Mouse (Mus musculus): ENCODE measurements around the gene Rnf31. TPM values are rescaled to one million over a fixed set of nuclear protein-coding genes. Genes with fewer than 3 reads are reported as not detected.
A peak's percentile ranks its signal among the peaks of the same experiment; 100 is the strongest.

The Rnf31 gene
- polyA plus RNA-seq, 1 experiment from 2014 or later: 15.7 TPM

DNA sequence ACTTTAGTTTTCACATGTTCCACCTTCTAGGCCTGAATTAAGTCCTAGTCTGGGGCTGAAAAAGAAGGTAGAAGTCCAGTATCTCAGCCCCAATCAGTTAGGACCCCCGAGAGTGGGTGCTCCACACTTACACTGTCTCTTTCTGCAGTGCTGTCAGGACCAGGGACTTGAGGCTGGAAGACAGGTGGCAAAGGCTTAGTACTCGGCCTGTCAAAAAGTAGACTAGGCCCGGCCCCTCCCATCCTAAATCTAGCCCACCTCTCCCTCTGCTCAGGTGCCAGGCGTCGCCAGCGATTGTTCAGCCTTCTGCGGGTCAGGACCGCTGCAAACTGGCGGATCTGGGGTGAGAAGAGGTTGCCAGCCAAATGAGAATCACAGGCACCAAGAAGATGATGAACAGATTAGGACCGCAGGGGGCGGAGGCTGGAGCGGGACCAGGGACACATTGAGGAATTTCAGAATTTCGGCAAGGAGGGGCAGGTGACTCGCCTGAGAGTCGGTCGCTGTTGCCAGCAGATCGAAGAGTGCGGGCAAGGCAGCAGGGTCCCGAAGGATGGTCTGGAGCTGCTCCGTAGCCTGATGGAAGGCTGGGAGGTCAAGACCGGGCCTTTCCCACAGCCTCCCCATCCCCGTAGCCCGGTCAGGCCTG lies 43.5 kb downstream of the Rnf31 start:
- no peaks in the 10 kb centered on the region for H3K9me3 ChIP-seq (replicated peaks; ENCODE audit: control insufficient read depth, low read length)
- peak; percentile 31 for ATAC-seq (replicated peaks; ENCODE audit: extremely low read depth, insufficient read depth, low FRiP score)

DNA sequence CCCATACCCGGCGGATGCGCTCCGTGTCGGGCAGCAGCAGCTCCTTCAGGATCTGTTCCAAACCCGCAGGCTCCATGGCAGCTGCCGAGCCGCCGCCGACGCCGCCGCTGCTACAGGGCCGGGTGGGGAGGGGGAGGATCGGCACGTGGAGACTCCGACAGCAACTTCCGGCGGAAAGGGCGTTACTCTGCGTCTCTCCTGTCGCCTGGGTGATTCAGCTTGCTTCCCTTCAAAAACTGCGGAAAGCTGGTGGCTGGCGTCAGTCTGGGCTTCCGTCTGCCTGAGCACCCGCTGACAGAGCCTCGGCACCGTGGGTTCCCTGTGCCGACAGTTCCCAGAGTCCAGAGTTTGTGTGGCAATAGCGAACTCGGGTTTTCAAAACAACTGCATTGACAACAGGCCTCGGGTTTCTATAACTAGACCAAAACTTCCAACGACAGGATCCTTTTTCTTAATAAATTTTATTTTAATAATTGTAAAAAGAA lies 44.1 kb downstream of the Rnf31 start, which contains the start of gene Ipo4:
TSS of gene Ipo4 (minus strand) at position 435 of the 485 bp plus-strand sequence.
- Histone ChIP-seq H3K4me3 (ENCODE audit: low read length) (peak within 1 kb of the TSS; percentile 81), H3K9ac (ENCODE audit: low read length) (peak within 1 kb of the TSS; percentile 84), H3K27ac (ENCODE audit: low read length) (peak within 1 kb of the TSS; percentile 69), H3K9me3 (replicated peaks; ENCODE audit: control insufficient read depth, low read length) (no peaks in the 10 kb centered on the region), H3K4me1 (ENCODE audit: control insufficient read depth, insufficient read depth, low read length) (peaks cover 11% of the 10 kb centered on the region), H3K27me3 (ENCODE audit: control insufficient read depth, insufficient read depth, low read length) (no peaks in the 10 kb centered on the region), H3K4me2 (ENCODE audit: low read depth, low read length) (peak within 1 kb of the TSS; percentile 89), H3K36me3 (ENCODE audit: control insufficient read depth, insufficient read depth) (peaks cover 71% of the 10 kb centered on the region)
- under 1% methylated on average over 33 of the region's 33 CpGs for WGBS
- peak; percentile 88 for ATAC-seq (replicated peaks; ENCODE audit: extremely low read depth, insufficient read depth, low FRiP score)

More for the DNA sequence above, 43.5 kb downstream of the Rnf31 start:
- Histone ChIP-seq H3K36me3 (ENCODE audit: control insufficient read depth, insufficient read depth) (peaks cover 71% of the 10 kb centered on the region), H3K27me3 (ENCODE audit: control insufficient read depth, insufficient read depth, low read length) (no peaks in the 10 kb centered on the region), H3K4me3 (ENCODE audit: low read length) (peak overlapping the region; percentile 81), H3K9ac (ENCODE audit: low read length) (peak overlapping the region; percentile 84), H3K27ac (ENCODE audit: low read length) (peak overlapping the region; percentile 69), H3K4me2 (ENCODE audit: low read depth, low read length) (peak overlapping the region; percentile 89), H3K4me1 (ENCODE audit: control insufficient read depth, insufficient read depth, low read length) (peaks cover 11% of the 10 kb centered on the region)
- WGBS: 3% methylated on average over 23 of the region's 23 CpGs

- Histone ChIP-seq H3K9ac (ENCODE audit: low read length) (no peak within 1 kb of the TSS), H3K9me3 (replicated peaks; ENCODE audit: control insufficient read depth, low read length) (no peaks in the 10 kb centered on the region), H3K27ac (ENCODE audit: low read length) (no peak within 1 kb of the TSS), H3K4me1 (ENCODE audit: control insufficient read depth, insufficient read depth, low read length) (peaks cover 17% of the 10 kb centered on the region), H3K4me3 (ENCODE audit: low read length) (no peak within 1 kb of the TSS), H3K36me3 (ENCODE audit: control insufficient read depth, insufficient read depth) (peaks cover 58% of the 10 kb centered on the region), H3K4me2 (ENCODE audit: low read depth, low read length) (no peak within 1 kb of the TSS), H3K27me3 (ENCODE audit: control insufficient read depth, insufficient read depth, low read length) (no peaks in the 10 kb centered on the region)
- 91% methylated on average over 9 of the region's 9 CpGs for WGBS
- no peak for ATAC-seq (replicated peaks; ENCODE audit: extremely low read depth, insufficient read depth, low FRiP score)
Measured at GRCm38 (mm10) chr14:55637795-55638194, 46.3 kb downstream of the Rnf31 start, which contains the start of gene Gm49378. TSS of gene Gm49378 (minus strand) at chr14:55637895.

DNA sequence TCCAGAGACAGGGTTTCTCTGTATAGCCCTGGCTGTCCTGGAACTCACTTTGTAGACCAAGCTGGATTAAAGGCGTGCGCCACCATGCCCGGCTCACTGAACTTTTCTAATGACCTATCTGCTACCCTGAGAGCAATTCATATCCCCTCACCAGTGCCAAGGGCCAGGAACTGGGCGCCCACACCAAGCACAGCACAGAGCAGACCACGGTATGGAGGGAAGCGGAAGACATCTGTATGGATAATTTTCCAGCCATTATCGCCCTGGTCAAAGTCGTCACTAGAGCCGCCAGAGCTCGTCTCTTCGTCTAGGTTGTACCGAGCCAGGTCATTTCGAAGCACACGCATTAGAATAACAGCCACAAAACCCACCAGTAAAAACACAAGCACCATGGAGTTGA lies 49.3 kb downstream of the Rnf31 start:
- Histone ChIP-seq H3K36me3 (ENCODE audit: control insufficient read depth, insufficient read depth) (peaks cover 47% of the 10 kb centered on the region), H3K9ac (ENCODE audit: low read length) (no peak overlapping the region), H3K4me3 (ENCODE audit: low read length) (no peak overlapping the region), H3K9me3 (replicated peaks; ENCODE audit: control insufficient read depth, low read length) (no peaks in the 10 kb centered on the region), H3K4me1 (ENCODE audit: control insufficient read depth, insufficient read depth, low read length) (peaks cover 23% of the 10 kb centered on the region), H3K27me3 (ENCODE audit: control insufficient read depth, insufficient read depth, low read length) (no peaks in the 10 kb centered on the region), H3K4me2 (ENCODE audit: low read depth, low read length) (no peak overlapping the region), H3K27ac (ENCODE audit: low read length) (no peak overlapping the region)
- WGBS: 96% methylated on average over 14 of the region's 14 CpGs
- no peak for ATAC-seq (replicated peaks; ENCODE audit: extremely low read depth, insufficient read depth, low FRiP score)

- Histone ChIP-seq H3K36me3 (ENCODE audit: control insufficient read depth, insufficient read depth) (peaks cover 44% of the 10 kb centered on the region), H3K9ac (ENCODE audit: low read length) (no peak overlapping the region), H3K27ac (ENCODE audit: low read length) (no peak overlapping the region), H3K4me1 (ENCODE audit: control insufficient read depth, insufficient read depth, low read length) (peaks cover 19% of the 10 kb centered on the region), H3K9me3 (replicated peaks; ENCODE audit: control insufficient read depth, low read length) (no peaks in the 10 kb centered on the region), H3K27me3 (ENCODE audit: control insufficient read depth, insufficient read depth, low read length) (no peaks in the 10 kb centered on the region), H3K4me3 (ENCODE audit: low read length) (no peak overlapping the region), H3K4me2 (ENCODE audit: low read depth, low read length) (no peak overlapping the region)
- ATAC-seq (replicated peaks; ENCODE audit: extremely low read depth, insufficient read depth, low FRiP score): no peak
- WGBS: 93% methylated on average over 13 of the region's 13 CpGs
Measured at GRCm38 (mm10) chr14:55641291-55641690, 49.8 kb downstream of the Rnf31 start.

GRCm38 (mm10) chr14:55642679-55643059 lies 51.2 kb downstream of the Rnf31 start:
- Histone ChIP-seq H3K36me3 (ENCODE audit: control insufficient read depth, insufficient read depth) (peaks cover 34% of the 10 kb centered on the region), H3K4me1 (ENCODE audit: control insufficient read depth, insufficient read depth, low read length) (peaks cover 19% of the 10 kb centered on the region), H3K4me3 (ENCODE audit: low read length) (peak overlapping the region; percentile 96), H3K27ac (ENCODE audit: low read length) (peak overlapping the region; percentile 97), H3K4me2 (ENCODE audit: low read depth, low read length) (peak overlapping the region; percentile 82), H3K9ac (ENCODE audit: low read length) (peak overlapping the region; percentile 98), H3K9me3 (replicated peaks; ENCODE audit: control insufficient read depth, low read length) (no peaks in the 10 kb centered on the region), H3K27me3 (ENCODE audit: control insufficient read depth, insufficient read depth, low read length) (no peaks in the 10 kb centered on the region)
- 17% methylated on average over 8 of the region's 8 CpGs for WGBS
- peak; percentile 15 for ATAC-seq (replicated peaks; ENCODE audit: extremely low read depth, insufficient read depth, low FRiP score)

DNA sequence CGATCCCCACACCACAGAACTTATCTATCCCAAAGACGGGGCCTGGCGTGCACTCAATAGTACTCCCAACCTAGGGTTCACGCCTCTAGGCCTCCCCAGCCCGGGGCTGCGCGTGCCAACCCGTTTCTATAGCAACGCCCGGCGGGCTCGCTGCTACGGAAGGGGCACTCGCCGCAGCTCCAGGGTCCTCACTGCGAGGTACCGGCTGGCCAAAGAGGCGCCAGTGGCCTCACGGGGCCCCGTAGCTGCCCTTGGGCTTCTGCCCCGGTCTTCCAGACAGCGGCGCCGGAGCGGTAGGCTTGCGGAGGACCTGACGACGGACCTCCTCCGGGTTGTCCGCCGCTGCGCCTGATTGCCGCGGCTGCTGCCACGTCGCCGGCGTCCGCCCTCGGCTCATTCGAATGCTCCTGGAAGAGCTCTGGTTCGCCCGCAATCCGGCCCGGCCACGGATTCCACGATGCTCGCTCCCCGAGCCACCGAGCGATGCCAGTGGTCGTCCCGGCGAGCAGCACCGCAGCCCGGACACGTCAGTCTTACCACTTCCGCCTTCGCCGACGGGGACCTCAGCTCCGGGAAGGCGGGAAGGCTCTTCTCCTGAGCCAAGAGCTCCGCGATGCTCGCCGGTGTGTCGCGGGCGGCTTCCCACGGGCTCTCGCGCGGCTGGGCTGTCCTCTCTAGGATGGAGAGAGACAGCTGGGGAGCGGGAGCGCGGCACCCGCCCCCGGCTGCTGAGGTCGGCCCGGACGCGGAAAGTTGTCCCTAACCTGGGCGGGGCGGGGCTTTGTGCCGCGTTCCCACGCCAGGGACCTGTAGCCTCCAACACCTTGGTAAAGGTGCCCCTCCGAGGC lies 51.8 kb downstream of the Rnf31 start, which contains the start of gene Tm9sf1:
TSS of gene Tm9sf1 (minus strand) at position 747 of the 848 bp plus-strand sequence.
- peak within 1 kb of the TSS; percentile 82 for H3K4me2 ChIP-seq (ENCODE audit: low read depth, low read length)
- ATAC-seq (replicated peaks; ENCODE audit: extremely low read depth, insufficient read depth, low FRiP score): peak; percentile 84
- peak within 1 kb of the TSS; percentile 98 for H3K9ac ChIP-seq (ENCODE audit: low read length)
- H3K4me1 ChIP-seq (ENCODE audit: control insufficient read depth, insufficient read depth, low read length): peaks cover 19% of the 10 kb centered on the region
- WGBS: under 1% methylated on average over 88 of the region's 89 CpGs
- H3K27ac ChIP-seq (ENCODE audit: low read length): peak within 1 kb of the TSS; percentile 97
- no peaks in the 10 kb centered on the region for H3K9me3 ChIP-seq (replicated peaks; ENCODE audit: control insufficient read depth, low read length)
- peaks cover 27% of the 10 kb centered on the region for H3K36me3 ChIP-seq (ENCODE audit: control insufficient read depth, insufficient read depth)
- peak within 1 kb of the TSS; percentile 96 for H3K4me3 ChIP-seq (ENCODE audit: low read length)
- H3K27me3 ChIP-seq (ENCODE audit: control insufficient read depth, insufficient read depth, low read length): no peaks in the 10 kb centered on the region

DNA sequence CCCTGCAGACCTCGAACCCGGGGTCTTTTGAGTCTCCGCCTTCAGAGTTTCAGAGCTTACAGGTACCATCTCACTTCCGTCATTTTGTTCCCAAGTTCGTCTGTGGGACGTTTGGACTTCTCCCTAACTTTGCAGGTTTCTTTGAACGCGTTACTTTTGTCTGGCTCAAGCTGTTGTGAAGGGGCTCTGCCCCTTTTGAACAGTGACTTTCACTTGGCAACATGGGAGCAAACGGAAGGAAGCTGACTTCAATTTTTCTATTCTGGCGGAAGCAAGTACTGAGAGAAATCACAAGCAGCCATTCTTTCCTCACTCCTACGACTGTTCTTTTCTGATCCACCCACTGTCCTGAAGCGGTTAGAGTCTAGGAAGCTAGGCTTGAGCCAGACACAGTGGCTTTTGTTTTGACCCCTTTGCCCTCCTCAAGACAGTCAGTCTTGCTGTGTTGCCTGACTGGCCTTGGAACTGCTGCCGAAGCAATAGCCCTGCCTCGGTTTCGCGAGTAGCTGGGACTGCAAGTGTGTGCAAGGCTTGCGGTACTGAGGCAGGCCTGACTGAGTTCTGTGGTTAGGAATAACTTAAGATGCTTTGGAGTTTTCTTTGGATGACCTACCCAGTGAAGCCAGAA lies 52.9 kb downstream of the Rnf31 start:
- H3K27ac ChIP-seq (ENCODE audit: low read length): peak overlapping the region; percentile 97
- WGBS: 15% methylated on average over 17 of the region's 17 CpGs
- H3K4me1 ChIP-seq (ENCODE audit: control insufficient read depth, insufficient read depth, low read length): peaks cover 19% of the 10 kb centered on the region
- no peak for ATAC-seq (replicated peaks; ENCODE audit: extremely low read depth, insufficient read depth, low FRiP score)
- H3K4me2 ChIP-seq (ENCODE audit: low read depth, low read length): peak overlapping the region; percentile 82
- H3K4me3 ChIP-seq (ENCODE audit: low read length): peak overlapping the region; percentile 96
- H3K36me3 ChIP-seq (ENCODE audit: control insufficient read depth, insufficient read depth): peaks cover 23% of the 10 kb centered on the region
- H3K9ac ChIP-seq (ENCODE audit: low read length): peak overlapping the region; percentile 98
- H3K9me3 ChIP-seq (replicated peaks; ENCODE audit: control insufficient read depth, low read length): no peaks in the 10 kb centered on the region
- H3K27me3 ChIP-seq (ENCODE audit: control insufficient read depth, insufficient read depth, low read length): no peaks in the 10 kb centered on the region
